Mouse (Mus musculus) cerebellum, postnatal 10 days (tissue): ENCODE results near the gene Vmn1r157.
"Not testable (repeated sequence)": the region's sequence is repeated elsewhere in the genome, so short reads cannot be mapped to it uniquely, and the experiment has no call there.

Source experiments
- DNase-seq, 2 experiments: peaks; one replicate each; pipeline ENCODE4 v3.0.0; 2021; ENCODE audit warnings: mixed read lengths in 2 of 2

Vmn1r157 gene

DNA sequence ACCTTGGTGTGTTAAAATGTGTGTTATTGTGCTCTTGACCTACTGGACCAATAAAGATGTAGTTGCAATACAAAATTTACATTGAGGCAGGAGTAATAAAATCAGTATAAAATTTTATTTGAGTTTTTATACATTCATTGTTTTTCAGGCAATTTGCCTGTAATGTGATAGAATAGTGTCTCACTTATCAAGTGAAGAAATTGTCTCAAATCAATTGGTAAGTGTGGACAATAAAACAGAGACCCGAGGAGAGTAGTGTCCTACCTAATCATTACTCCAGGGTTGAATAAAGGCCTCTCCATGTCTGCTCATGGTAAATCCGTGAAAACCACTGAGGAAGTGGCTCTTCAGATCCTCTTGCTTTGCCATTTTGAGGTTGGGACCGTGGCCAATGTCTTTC lies at the start of gene Vmn1r157:
Vmn1r157 (plus strand) TSS at position 301 of the 400 bp plus-strand sequence.
- DNase-seq: not testable (repeated sequence)

DNA sequence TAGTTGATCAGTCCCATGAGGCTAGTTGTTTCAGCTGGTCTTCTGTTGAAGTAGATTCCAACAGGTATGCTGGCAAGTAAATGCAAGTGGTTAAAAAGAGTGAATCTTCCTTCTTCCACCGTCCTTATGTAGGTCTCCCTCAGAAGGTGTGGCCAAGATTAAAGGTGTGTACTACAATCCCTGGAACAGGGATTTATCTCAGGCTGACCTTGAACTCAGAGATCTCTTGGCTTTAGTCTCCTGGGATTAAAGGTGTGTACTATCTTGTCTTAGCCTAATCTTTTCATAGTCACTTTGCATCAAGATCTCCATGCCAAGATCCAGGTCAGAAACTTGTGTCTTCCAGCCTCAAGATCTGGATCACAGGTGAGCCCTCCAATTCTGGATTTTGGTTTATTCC lies 41.9 kb upstream of the Vmn1r157 start, which contains the start of gene Gm4567:
Gm4567 (minus strand) TSS at position 101 of the 400 bp plus-strand sequence.
- not testable (repeated sequence) for DNase-seq

DNA sequence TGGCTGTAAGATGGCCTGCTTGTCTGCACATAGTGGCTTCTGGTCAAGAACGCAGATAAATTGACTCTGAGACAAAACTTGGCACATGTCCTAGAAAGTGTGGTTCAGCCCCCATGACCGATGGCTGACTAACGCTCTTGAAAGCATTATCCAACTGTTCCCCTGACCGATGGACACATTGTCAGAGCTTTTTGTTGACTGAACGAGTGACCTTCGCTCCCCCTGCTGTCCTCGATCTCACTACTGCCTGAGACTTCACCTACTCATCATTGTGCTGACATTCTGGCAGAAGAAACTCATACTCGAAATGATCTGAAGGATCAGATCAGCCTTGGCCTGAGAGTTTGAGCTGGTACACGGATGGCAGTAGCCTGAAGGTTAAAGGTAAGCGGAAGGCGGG lies 14.5 kb downstream of the Vmn1r157 start:
- DNase-seq: not testable (repeated sequence)

DNA sequence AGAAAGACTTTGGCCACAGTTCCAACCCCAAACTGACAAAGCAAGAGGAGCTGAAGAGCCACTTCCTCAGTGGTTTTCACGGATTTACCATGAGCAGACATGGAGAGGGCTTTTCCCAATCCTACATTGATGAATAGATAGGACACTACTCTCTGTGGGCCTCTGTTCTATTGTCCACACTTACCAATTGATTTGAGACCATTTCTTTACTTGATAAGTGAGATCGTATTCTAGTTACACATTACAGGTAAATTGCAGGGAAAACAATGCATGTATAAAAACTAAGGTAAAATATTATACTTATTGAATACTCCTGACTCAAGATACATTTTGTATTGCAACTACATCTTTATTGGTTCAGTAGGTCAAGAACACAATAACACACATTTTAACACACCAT lies 29.2 kb downstream of the Vmn1r157 start, which contains the start of gene Vmn1r158:
Vmn1r158 (minus strand) TSS at position 101 of the 400 bp plus-strand sequence.
- not testable (repeated sequence) for DNase-seq
